12 mouse cellular contexts compared by ENCODE assay signal in genomic region chrX:136139640-136140004, GRCm38 (mm10). TPM values are rescaled to one million over a fixed set of nuclear protein-coding genes. Genes with fewer than 3 reads are reported as not detected.
DNase-seq lines count a peak whose midpoint lies in the region; ATAC-seq and TF ChIP-seq lines count a peak whose summit lies in the region.
"Not testable (repeated sequence)": the region's sequence is repeated elsewhere in the genome, so short reads cannot be mapped to it uniquely, and the experiment has no call there.
"Had no signal": no experiment of that assay in that cellular context is flagged by ENCODE, and none has a peak within 500 bp of the region (broad histone marks: within the 10 kb centered on the region; RNA-seq: fewer than 3 reads in every experiment).

No protein-coding gene starts in this region.

- H3K4me2 ChIP-seq in forebrain, embryonic 12.5 days: peak overlapping the region; percentile 51
- H3K4me2 ChIP-seq in heart, postnatal 0 days (ENCODE audit: low read depth, low read length): peak overlapping the region; percentile 56
- H3K4me2 ChIP-seq in kidney, embryonic 14.5 days (replicated peaks; ENCODE audit: low read depth, low read length): peak overlapping the region; percentile 34
- H3K4me2 ChIP-seq in liver, embryonic 11.5 days: peak overlapping the region; percentile 55

- not testable (repeated sequence) for H3K9me3 ChIP-seq in ES-Bruce4 (replicated peaks; ENCODE audit: control insufficient read depth, insufficient read depth, low read length, poor library complexity, severe bottlenecking); forebrain, embryonic 12.5 days; heart, postnatal 0 days (replicated peaks; ENCODE audit: control insufficient read depth, low read length); kidney, embryonic 14.5 days (ENCODE audit: control insufficient read depth, low read length); liver, embryonic 11.5 days (ENCODE audit: control insufficient read depth, low read length); midbrain, embryonic 10.5 days (replicated peaks)

- ATAC-seq in forebrain, embryonic 12.5 days (ENCODE audit: low FRiP score); heart, postnatal 0 days (ENCODE audit: insufficient read depth, low read depth); kidney, embryonic 14.5 days (ENCODE audit: low FRiP score, low TSS enrichment): not testable (repeated sequence)
- ATAC-seq in liver, embryonic 11.5 days (replicated peaks; ENCODE audit: low FRiP score): peak; percentile 10; the same call in 1 of the 2 replicates

- DNase-seq in cerebellum, postnatal 10 days: peak; percentile 5 to 7
- DNase-seq in heart, postnatal 0 days (ENCODE audit: low spot score); liver, embryonic 11.5 days (ENCODE audit: low spot score); midbrain, embryonic 10.5 days (ENCODE audit: low spot score): not testable (repeated sequence)

- TF ChIP-seq EP300 in ES-Bruce4 (IDR thresholded peaks at IDR 0.05; ENCODE audit: insufficient read depth, low read depth, low read length); heart, postnatal 0 days (IDR thresholded peaks at IDR 0.05; ENCODE audit: low read depth): not testable (repeated sequence)

- peak overlapping the region; percentile 47 for H3K9ac ChIP-seq in ES-Bruce4 (ENCODE audit: low read depth, poor library complexity, severe bottlenecking)
- H3K9ac ChIP-seq in forebrain, embryonic 12.5 days: 0 out of 2 replicates have a peak overlapping the region, but pooled peaks have one; percentile 47
- H3K9ac ChIP-seq in heart, postnatal 0 days (replicated peaks; ENCODE audit: low read depth, low read length): peak overlapping the region; percentile 26; the same call in 1 of the 2 replicates
- peak overlapping the region; percentile 7; the same call in 1 of the 2 replicates for H3K9ac ChIP-seq in kidney, embryonic 14.5 days (ENCODE audit: low read depth, low read length)
- peak overlapping the region; percentile 57 for H3K9ac ChIP-seq in liver, embryonic 11.5 days (ENCODE audit: low read depth, low read length)

- peak overlapping the region; percentile 4; the same call in 1 of the 2 replicates for H3K27ac ChIP-seq in ES-Bruce4 (ENCODE audit: insufficient read depth, low read length)
- H3K27ac ChIP-seq in forebrain, embryonic 12.5 days; heart, postnatal 0 days (ENCODE audit: low read depth); kidney, embryonic 14.5 days (ENCODE audit: low read depth, low read length); liver, embryonic 11.5 days (ENCODE audit: low read depth, low read length); midbrain, embryonic 10.5 days (replicated peaks); olfactory bulb, adult 2 months (ENCODE audit: insufficient read depth, low read depth, low read length): not testable (repeated sequence)

- WGBS in forebrain, embryonic 12.5 days: 35% methylated on average over 5 of the region's 5 CpGs
- WGBS in heart, postnatal 0 days: 27% methylated on average over 5 of the region's 5 CpGs
- 25% methylated on average over 5 of the region's 5 CpGs for WGBS in kidney, embryonic 14.5 days
- 27% methylated on average over 5 of the region's 5 CpGs for WGBS in liver, embryonic 11.5 days
- WGBS in midbrain, embryonic 10.5 days: 40% methylated on average over 5 of the region's 5 CpGs
- 47% methylated on average over 5 of the region's 5 CpGs for WGBS in olfactory bulb, adult 2 months

- not testable (repeated sequence) for TF ChIP-seq CTCF in ES-Bruce4 (IDR thresholded peaks at IDR 0.05; ENCODE audit: low read depth, low read length); heart, postnatal 0 days (IDR thresholded peaks at IDR 0.05; ENCODE audit: low read depth); olfactory bulb, adult 2 months (IDR thresholded peaks at IDR 0.05; ENCODE audit: insufficient read depth, low read depth, low read length)

- H3K27me3 ChIP-seq in ES-Bruce4 (ENCODE audit: control insufficient read depth, insufficient read depth, low read length, poor library complexity, severe bottlenecking); forebrain, embryonic 12.5 days; heart, postnatal 0 days (ENCODE audit: control insufficient read depth, insufficient read depth, low read length); kidney, embryonic 14.5 days (ENCODE audit: control insufficient read depth, insufficient read depth, low read length); liver, embryonic 11.5 days (replicated peaks; ENCODE audit: control insufficient read depth, insufficient read depth, low read length); midbrain, embryonic 10.5 days (ENCODE audit: low read depth, poor library complexity, severe bottlenecking): not testable (repeated sequence)

- TF ChIP-seq POLR2A in ES-Bruce4 (IDR thresholded peaks at IDR 0.05; ENCODE audit: insufficient read depth, low read length); olfactory bulb, adult 2 months (IDR thresholded peaks at IDR 0.05; ENCODE audit: insufficient read depth, low read depth, low read length): not testable (repeated sequence)

- not testable (repeated sequence) for H3K36me3 ChIP-seq in ES-Bruce4 (ENCODE audit: control insufficient read depth, insufficient read depth, low read length, poor library complexity, severe bottlenecking); forebrain, embryonic 12.5 days (replicated peaks); heart, postnatal 0 days (replicated peaks; ENCODE audit: control insufficient read depth, insufficient read depth, low read length); kidney, embryonic 14.5 days (ENCODE audit: control insufficient read depth, insufficient read depth, low read length); liver, embryonic 11.5 days (ENCODE audit: control insufficient read depth, insufficient read depth, low read length); midbrain, embryonic 10.5 days

- H3K4me1 ChIP-seq in ES-Bruce4 (ENCODE audit: control insufficient read depth, insufficient read depth, low read length); forebrain, embryonic 12.5 days; heart, postnatal 0 days (ENCODE audit: control insufficient read depth, insufficient read depth); kidney, embryonic 14.5 days (ENCODE audit: control insufficient read depth, insufficient read depth, low read length); liver, embryonic 11.5 days (replicated peaks; ENCODE audit: control insufficient read depth, insufficient read depth, low read length); midbrain, embryonic 10.5 days; olfactory bulb, adult 2 months (ENCODE audit: control insufficient read depth, insufficient read depth, low read length): not testable (repeated sequence)

- H3K4me3 ChIP-seq in ES-Bruce4 (ENCODE audit: low read depth, low read length): peak overlapping the region; percentile 86
- H3K4me3 ChIP-seq in forebrain, embryonic 12.5 days (replicated peaks): peak overlapping the region; percentile 45
- peak overlapping the region; percentile 41 for H3K4me3 ChIP-seq in heart, postnatal 0 days (ENCODE audit: low read depth, low read length)
- H3K4me3 ChIP-seq in kidney, embryonic 14.5 days (ENCODE audit: low read length): peak overlapping the region; percentile 25; the same call in 1 of the 2 replicates
- H3K4me3 ChIP-seq in liver, embryonic 11.5 days (ENCODE audit: low read depth, low read length): peak overlapping the region; percentile 52
- H3K4me3 ChIP-seq in midbrain, embryonic 10.5 days: peak overlapping the region; percentile 57
- peak overlapping the region; percentile 51 for H3K4me3 ChIP-seq in olfactory bulb, adult 2 months (ENCODE audit: insufficient read depth, low read depth, low read length)

RNA-seq across cellular contexts. Expression of gene Bex4, which starts 0.8 kb away (rescaled TPM):
- 212 and 219 TPM in 2 replicates for polyA plus RNA-seq in ES-Bruce4 (2011; ENCODE audit: insufficient read depth, insufficient read length, low read depth, missing spikeins)
- polyA plus RNA-seq in forebrain, embryonic 12.5 days (2016; fragmentation: Nextera tagmentation; extraction: Ambion mirVana): 117 and 124 TPM in 2 replicates
- total RNA-seq in heart, postnatal 0 days (2014; rRNA removed; ENCODE audit: low replicate concordance): 13.8 and 15.5 TPM in 2 replicates
- polyA plus RNA-seq in heart, postnatal 0 days (2015; fragmentation: Nextera tagmentation; extraction: Ambion mirVana): 93.8 and 119 TPM in 2 replicates
- polyA plus RNA-seq in kidney, embryonic 14.5 days (2014; fragmentation: Nextera tagmentation; extraction: Ambion mirVana): 61.5 and 63.7 TPM in 2 replicates
- 307 and 310 TPM in 2 replicates for polyA plus RNA-seq in liver, embryonic 11.5 days (2014; fragmentation: Nextera tagmentation; extraction: Ambion mirVana)
- polyA plus RNA-seq in midbrain, embryonic 10.5 days (2016; fragmentation: Nextera tagmentation; extraction: Ambion mirVana): 88.7 and 106 TPM in 2 replicates
- not detected in 2 replicates for polyA plus RNA-seq in olfactory bulb, adult 2 months (2012; ENCODE audit: insufficient read depth, insufficient read length, low replicate concordance, missing spikeins)
- polyA plus RNA-seq: adrenal gland, adult 2 months had no signal

RNA-seq across cellular contexts. Expression of gene Tceal8, which starts 32.5 kb away (rescaled TPM):
- 196 and 214 TPM in 2 replicates for polyA plus RNA-seq in ES-Bruce4 (2011; ENCODE audit: insufficient read depth, insufficient read length, low read depth, missing spikeins)
- polyA plus RNA-seq in forebrain, embryonic 12.5 days (2016; fragmentation: Nextera tagmentation; extraction: Ambion mirVana): 145 and 152 TPM in 2 replicates
- total RNA-seq in heart, postnatal 0 days (2014; rRNA removed; ENCODE audit: low replicate concordance): 162 and 180 TPM in 2 replicates
- 202 and 229 TPM in 2 replicates for polyA plus RNA-seq in heart, postnatal 0 days (2015; fragmentation: Nextera tagmentation; extraction: Ambion mirVana)
- 170 and 245 TPM in 2 replicates for polyA plus RNA-seq in kidney, embryonic 14.5 days (2014; fragmentation: Nextera tagmentation; extraction: Ambion mirVana)
- 236 and 244 TPM in 2 replicates for polyA plus RNA-seq in liver, embryonic 11.5 days (2014; fragmentation: Nextera tagmentation; extraction: Ambion mirVana)
- 178 and 192 TPM in 2 replicates for polyA plus RNA-seq in midbrain, embryonic 10.5 days (2016; fragmentation: Nextera tagmentation; extraction: Ambion mirVana)
- polyA plus RNA-seq in olfactory bulb, adult 2 months (2012; ENCODE audit: insufficient read depth, insufficient read length, low replicate concordance, missing spikeins): not detected in 2 replicates

RNA-seq across cellular contexts. Expression of gene Nxf3, which starts 54.6 kb away (rescaled TPM):
- 0.40 TPM in 1 of 2 replicates, not detected in the other for polyA plus RNA-seq in ES-Bruce4 (2011; ENCODE audit: insufficient read depth, insufficient read length, low read depth, missing spikeins)
- polyA plus RNA-seq in forebrain, embryonic 12.5 days (2016; fragmentation: Nextera tagmentation; extraction: Ambion mirVana): not detected in 2 replicates
- total RNA-seq in heart, postnatal 0 days (2014; rRNA removed; ENCODE audit: low replicate concordance): not detected in 2 replicates
- polyA plus RNA-seq in heart, postnatal 0 days (2015; fragmentation: Nextera tagmentation; extraction: Ambion mirVana): 0.29 and 0.57 TPM in 2 replicates
- not detected in 2 replicates for polyA plus RNA-seq in kidney, embryonic 14.5 days (2014; fragmentation: Nextera tagmentation; extraction: Ambion mirVana)
- 0.23 and 0.25 TPM in 2 replicates for polyA plus RNA-seq in liver, embryonic 11.5 days (2014; fragmentation: Nextera tagmentation; extraction: Ambion mirVana)
- not detected in 2 replicates for polyA plus RNA-seq in midbrain, embryonic 10.5 days (2016; fragmentation: Nextera tagmentation; extraction: Ambion mirVana)
- polyA plus RNA-seq in olfactory bulb, adult 2 months (2012; ENCODE audit: insufficient read depth, insufficient read length, low replicate concordance, missing spikeins): not detected in 2 replicates
- total RNA-seq: adrenal gland, adult 2 months; heart, adult 2 months; left cerebral cortex, postnatal 36 days; megakaryocyte-erythroid progenitor cell, adult 5-6 weeks had no signal
- polyA plus RNA-seq: adrenal gland, adult 2 months had no signal

Comparison
In these comparisons a context has a peak if more than half of its experiments do, and no peak if none do; other contexts are left out.
1. H3K4me3 ChIP-seq: peak in every context shown above with its lines; median percentile 86 in ES-Bruce4; 57 in midbrain, embryonic 10.5 days; 52 in liver, embryonic 11.5 days; 51 in olfactory bulb, adult 2 months; 45 in forebrain, embryonic 12.5 days; 41 in heart, postnatal 0 days; 25 in kidney, embryonic 14.5 days.
2. H3K9ac ChIP-seq: peak in every context shown above with its lines; median percentile 57 in liver, embryonic 11.5 days; 47 in ES-Bruce4; 47 in forebrain, embryonic 12.5 days; 26 in heart, postnatal 0 days; 7 in kidney, embryonic 14.5 days.
3. RNA of gene Bex4, which starts 0.8 kb away (polyA plus RNA-seq): 307 to 310 TPM in liver, embryonic 11.5 days, 212 to 219 TPM in ES-Bruce4, 117 to 124 TPM in forebrain, embryonic 12.5 days, 93.8 to 119 TPM in heart, postnatal 0 days, 88.7 to 106 TPM in midbrain, embryonic 10.5 days and 61.5 to 63.7 TPM in kidney, embryonic 14.5 days; not detected in olfactory bulb, adult 2 months; every median in the first group is over 10 times any median in the second.
4. Peak in every context shown above with its lines, with median percentiles within 50 percentile points of each other: H3K4me2 ChIP-seq.